Mouse (Mus musculus): ENCODE data around the gene Cabp1. TPM values are rescaled to one million over a fixed set of nuclear protein-coding genes. Genes with fewer than 3 reads are reported as not detected.

Gene Cabp1
- total RNA-seq, 2 experiments from 2014 or later = 309 to 312 TPM

GRCm38 (mm10) chr5:115142166-115142697 is 51.9 kb downstream of the Cabp1 start:
- intact Hi-C loops (cut with DNase I) = no loop called here
- DNase-seq (ENCODE audit: low spot score in 2 of 2) = no peak

DNA sequence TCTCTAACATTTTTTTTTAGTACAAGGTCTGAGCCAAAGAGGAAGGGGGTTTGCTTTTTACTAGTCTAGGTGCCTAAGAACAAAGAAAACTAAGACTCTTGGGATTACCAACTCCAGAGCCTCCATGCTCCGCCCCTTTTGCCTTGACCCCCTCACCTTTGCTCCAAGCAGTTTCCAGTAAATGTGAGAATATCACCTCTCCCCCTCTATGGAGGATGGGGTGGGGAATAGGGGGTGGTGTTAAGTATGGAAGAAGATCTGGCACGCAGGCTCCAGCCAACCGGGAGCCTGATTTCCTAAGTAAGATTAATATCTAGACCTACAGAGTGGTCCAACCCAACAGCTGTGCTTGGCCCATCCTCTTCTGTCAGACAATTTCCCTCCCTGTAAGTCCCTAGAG is 53.5 kb downstream of the Cabp1 start:
- DNase-seq (ENCODE audit: low spot score in 2 of 2) = no peak
- intact Hi-C loops (cut with DNase I) = no loop called here

- no peak for DNase-seq (ENCODE audit: low spot score in 2 of 2)
- intact Hi-C loops (cut with DNase I) = no loop called here
Measured at GRCm38 (mm10) chr5:115139124-115139523, 55.1 kb downstream of the Cabp1 start.

DNA sequence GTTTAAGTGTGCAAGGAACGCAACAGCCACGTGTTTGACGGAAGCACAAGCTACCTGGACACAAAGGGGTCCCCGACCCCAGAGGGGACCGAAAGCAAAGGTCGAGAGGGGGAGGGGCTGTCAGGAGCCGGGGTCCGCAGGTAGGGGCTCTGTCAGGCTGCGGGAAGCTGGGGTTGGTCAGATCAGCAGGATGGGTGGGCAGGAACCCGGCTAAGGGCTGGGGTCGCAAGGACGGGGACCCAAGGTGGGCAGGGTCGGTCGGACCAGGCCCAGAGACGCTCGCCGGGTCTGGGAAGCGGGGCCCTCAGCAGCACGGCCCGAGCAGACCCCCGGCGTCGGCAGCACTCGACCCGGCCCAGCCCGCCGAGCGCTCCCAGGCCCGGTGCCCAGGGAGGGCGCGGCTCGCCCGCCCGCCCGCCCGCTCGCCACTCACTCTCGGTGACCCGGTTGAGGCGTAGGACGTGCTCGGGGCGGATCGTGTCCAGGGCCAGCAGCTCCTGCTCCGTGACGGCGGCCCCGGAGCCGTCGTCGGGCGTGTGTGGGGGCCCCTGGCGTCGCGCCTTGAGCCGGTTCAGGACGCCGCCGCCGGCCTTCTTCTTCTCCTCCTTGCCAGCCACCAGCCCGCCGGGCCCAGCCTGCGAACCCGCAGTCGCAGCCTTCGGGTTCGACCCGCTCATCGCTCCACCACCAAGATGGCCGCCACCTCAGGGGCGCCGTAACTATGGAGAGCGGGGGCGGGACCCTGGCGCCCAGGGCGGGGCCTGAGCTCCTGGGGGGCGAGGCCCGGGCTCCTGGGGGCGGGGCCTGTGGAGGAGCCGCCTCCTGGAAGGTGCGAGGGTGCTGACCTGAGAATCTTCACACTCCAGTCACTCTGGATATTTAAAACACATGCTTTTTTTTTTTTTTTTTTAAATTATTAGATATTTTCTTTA is 59.7 kb downstream of the Cabp1 start, which contains the start of gene Unc119b:
TSS of gene Unc119b (minus strand) at position 742 of the 932 bp plus-strand sequence.
- intact Hi-C loops (cut with DNase I) = no loop called here
- peak; percentile 85 to 86 for DNase-seq (ENCODE audit: low spot score in 2 of 2)

DNA sequence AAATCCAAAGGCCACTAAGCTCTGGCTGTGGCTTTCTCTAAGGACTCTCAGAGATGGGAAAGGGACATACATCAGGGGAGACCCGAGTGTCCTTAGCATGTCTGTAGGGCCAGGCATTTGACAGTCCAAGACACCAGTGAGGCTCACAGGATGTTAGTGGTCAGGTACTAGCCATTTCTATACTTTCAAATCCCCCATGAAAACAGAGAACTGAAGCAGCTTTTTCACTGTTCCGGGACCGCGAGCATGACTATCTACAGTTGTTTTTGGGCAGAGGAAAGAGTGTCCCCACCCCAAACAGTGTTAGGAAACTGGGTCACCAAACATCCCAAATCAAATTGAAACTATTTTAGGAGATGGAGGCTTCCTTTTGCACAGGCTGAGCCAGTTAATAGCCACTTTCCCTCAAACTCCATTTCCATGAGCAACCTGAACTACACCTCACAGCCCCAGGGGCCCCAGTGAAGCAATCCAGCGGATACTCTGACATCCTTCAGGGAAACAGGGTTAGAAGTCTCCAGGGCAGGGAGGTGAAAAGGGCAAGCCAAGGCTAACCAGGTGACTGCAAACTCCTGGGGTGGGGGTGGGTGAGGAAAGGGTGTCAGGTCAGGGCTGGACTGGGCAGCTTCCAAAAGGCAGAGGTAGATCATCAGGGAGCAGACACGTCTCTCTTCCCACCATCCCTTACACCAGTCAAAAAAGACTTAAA is 60.7 kb downstream of the Cabp1 start:
- intact Hi-C loops (cut with DNase I) = no loop called here

DNA sequence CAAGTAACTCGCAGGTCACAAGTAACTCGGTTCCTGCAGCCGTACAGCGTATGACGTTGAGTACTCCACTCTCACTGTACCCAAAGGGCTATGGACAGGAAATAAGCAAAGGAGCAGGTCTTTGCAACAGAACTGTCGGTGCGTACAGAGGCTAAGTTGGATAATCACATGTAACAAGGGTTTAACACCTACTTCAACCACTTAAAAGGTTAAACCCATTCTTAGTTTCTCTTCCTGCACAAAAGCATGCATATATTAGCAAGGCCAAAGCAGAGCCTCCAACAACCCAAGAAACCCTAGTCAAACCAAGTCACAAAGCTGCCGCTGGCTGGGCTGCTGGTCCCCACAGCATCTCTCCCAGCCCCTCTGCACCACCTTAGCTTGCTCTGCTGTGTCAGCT is 61.7 kb downstream of the Cabp1 start:
- intact Hi-C loops (cut with DNase I) = no loop called here
- no peak for DNase-seq (ENCODE audit: low spot score in 2 of 2)

More for the DNA sequence above, 60.7 kb downstream of the Cabp1 start:
- no peak for DNase-seq (ENCODE audit: low spot score in 2 of 2)

GRCm38 (mm10) chr5:115129328-115129727 is 64.9 kb downstream of the Cabp1 start:
- intact Hi-C loops (cut with DNase I) = no loop called here
- DNase-seq (ENCODE audit: low spot score in 2 of 2) = no peak

GRCm38 (mm10) chr5:115127421-115128179 is 66.6 kb downstream of the Cabp1 start:
- intact Hi-C loops (cut with DNase I) = no loop called here
- no peak for DNase-seq (ENCODE audit: low spot score in 2 of 2)

DNA sequence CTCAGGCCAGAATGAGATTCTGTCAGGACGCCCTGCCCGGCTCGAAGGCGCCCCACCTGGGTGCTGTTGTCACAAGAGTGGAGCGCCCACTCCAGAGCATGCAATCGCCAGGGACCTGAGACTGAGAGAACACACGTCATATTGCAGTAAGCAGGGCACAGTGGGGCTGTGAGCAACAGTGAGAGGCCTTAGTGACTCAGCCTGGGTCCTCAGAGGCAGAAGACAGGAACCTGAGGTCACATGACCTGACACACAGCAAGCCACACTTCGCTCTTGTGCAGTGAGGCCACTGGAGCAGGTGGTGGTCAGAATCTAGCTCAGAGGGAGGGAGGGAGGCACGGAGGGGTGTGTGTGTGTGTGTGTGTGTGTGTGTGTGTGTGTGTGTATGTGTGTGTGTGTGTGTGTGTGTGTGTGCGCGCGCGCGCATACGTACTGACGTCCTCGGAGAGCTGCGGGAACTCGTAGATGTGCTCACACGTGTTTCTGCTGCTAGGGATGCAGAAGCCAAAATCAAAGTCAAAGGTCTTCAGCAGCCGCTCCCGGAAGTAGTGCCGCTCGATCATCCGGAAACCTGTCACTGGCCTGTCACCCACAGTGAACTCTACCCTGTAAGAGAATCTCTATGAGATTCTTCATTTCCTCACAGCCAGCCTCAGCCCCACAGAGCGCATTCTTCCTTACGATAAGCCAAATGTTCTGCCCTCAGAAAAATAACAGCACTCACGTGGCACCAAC is 67.4 kb downstream of the Cabp1 start:
- no peak for DNase-seq (ENCODE audit: low spot score in 2 of 2)
- intact Hi-C loops (cut with DNase I) = no loop called here

- intact Hi-C loops (cut with DNase I) = loop anchor here (2.0 kb wide), 3 partner anchors 33 to 109 kb away; partner anchors contain the start of genes Mlec and Pop5
- DNase-seq (ENCODE audit: low spot score in 2 of 2) = peak; percentile 89 to 91
Measured at GRCm38 (mm10) chr5:115125211-115125871, 68.8 kb downstream of the Cabp1 start.

- intact Hi-C loops (cut with DNase I) = loop anchor here (2.0 kb wide), 3 partner anchors 34 to 110 kb away; partner anchors contain the start of genes Mlec and Pop5
- DNase-seq (ENCODE audit: low spot score in 2 of 2) = no peak
Measured at GRCm38 (mm10) chr5:115124690-115125089, 69.5 kb downstream of the Cabp1 start.

DNA sequence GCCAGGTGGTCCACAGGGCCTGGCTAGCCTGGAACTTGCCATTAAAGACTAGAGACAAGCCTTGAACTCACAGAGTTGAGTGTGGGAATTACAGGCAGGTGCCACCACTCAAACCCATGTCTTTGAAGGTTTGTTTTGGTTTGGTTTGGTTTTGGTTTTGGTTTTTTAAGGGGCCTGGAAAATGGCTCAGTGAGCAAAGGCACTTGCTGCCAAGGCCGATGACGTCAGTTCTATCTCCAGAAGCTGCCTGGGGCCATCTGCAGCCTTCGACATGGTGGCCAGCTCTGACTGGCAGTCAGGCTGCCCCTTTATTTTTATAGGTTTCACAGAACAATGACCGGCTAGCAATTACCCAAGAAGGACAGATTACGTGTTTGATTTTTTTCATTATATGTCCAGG is 73.2 kb downstream of the Cabp1 start:
- DNase-seq (ENCODE audit: low spot score in 2 of 2) = no peak
- intact Hi-C loops (cut with DNase I) = no loop called here

DNA sequence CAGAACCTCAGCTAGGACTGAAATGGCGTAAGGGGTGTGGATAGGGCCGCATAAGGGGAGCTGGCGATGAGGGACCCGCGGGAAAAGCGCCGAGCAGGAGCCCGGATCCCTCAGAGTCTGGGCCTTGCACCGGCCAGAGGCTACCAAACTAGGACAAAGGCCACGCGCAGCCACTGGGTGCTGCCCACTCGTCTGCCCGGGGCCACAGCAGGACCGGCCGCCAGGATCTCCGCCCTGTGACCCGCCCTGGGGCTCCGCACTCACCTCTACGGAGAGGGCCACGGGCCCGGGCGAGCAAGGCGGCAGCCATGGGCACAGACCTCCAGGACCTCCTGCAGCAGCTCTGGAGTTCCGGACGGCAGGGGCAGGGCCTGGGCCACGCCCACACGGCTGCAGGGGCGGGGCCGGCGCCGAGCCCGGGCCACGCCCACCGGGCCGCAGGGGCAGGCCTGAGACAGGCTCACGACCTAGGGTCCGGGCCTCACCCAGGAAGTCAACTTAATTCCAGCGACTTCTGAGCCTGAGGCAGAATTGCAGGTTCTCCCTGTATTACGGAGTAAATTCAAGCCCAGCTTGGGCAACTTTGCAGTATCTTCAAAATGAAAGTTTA is 75.1 kb downstream of the Cabp1 start, which contains the start of gene Acads:
TSS of gene Acads (minus strand) at position 386 of the 610 bp plus-strand sequence.
- peak; percentile 61 to 66 for DNase-seq (ENCODE audit: low spot score in 2 of 2)
- intact Hi-C loops (cut with DNase I) = no loop called here

Other genes starting within 250 kb of the Cabp1 start
- not detected for gene Hnf1a, start 223.3 kb downstream of the Cabp1 start, total RNA-seq (2021)
- gene Sppl3, start 183.2 kb downstream of the Cabp1 start, total RNA-seq (2021) = 10 to 100 TPM; 87.1 to 96.8 TPM
- gene Gm10401, start 96.1 kb downstream of the Cabp1 start, total RNA-seq (2021) = not detected
- gene Acads, start 75.0 kb downstream of the Cabp1 start, total RNA-seq (2021) = 1 to 10 TPM; 7.5 TPM
- gene Unc119b, start 59.4 kb downstream of the Cabp1 start, total RNA-seq (2021) = 10 to 100 TPM; 25.1 to 29.1 TPM
- 10 to 100 TPM; 68.2 to 91.7 TPM for gene Mlec, start 36.2 kb downstream of the Cabp1 start, total RNA-seq (2021)
- gene Pop5, start 41.5 kb upstream of the Cabp1 start, total RNA-seq (2021) = 100 to 1,000 TPM; 100 to 103 TPM
- 100 to 1,000 TPM; 247 to 258 TPM for gene Rnf10, start 78.5 kb upstream of the Cabp1 start, total RNA-seq (2021)
- gene Coq5, start 85.3 kb upstream of the Cabp1 start, total RNA-seq (2021) = 10 to 100 TPM; 38.1 to 40.1 TPM
- gene Dynll1, start 106.6 kb upstream of the Cabp1 start, total RNA-seq (2021) = 100 to 1,000 TPM; 638 to 644 TPM
- gene Srsf9, start 132.8 kb upstream of the Cabp1 start, total RNA-seq (2021) = 10 to 100 TPM; 62.5 to 70.6 TPM
- 10 to 100 TPM; 20.3 to 21.7 TPM for gene Gatc, start 146.8 kb upstream of the Cabp1 start, total RNA-seq (2021)
- 10 to 100 TPM; 24.2 to 30.0 TPM for gene Triap1, start 146.8 kb upstream of the Cabp1 start, total RNA-seq (2021)
- gene Cox6a1, start 154.6 kb upstream of the Cabp1 start, total RNA-seq (2021) = 100 to 1,000 TPM; 677 to 817 TPM
- gene Msi1, start 235.2 kb upstream of the Cabp1 start, total RNA-seq (2021) = 10 to 100 TPM; 46.9 to 51.3 TPM